Mouse (Mus musculus): ENCODE measurements around the gene Nova1.

The Nova1 gene

GRCm38 (mm10) chr12:46818856-46819347, at the start of gene Nova1:
Gene Nova1 (minus strand): TSS chr12:46818929.
- peak; percentile 43 for DNase-seq

- DNase-seq = peak; percentile 92
Observed at GRCm38 (mm10) chr12:46819348-46820022, 756 bp upstream of the Nova1 start.

- peak; percentile 17 for DNase-seq
Observed at GRCm38 (mm10) chr12:46818021-46818855, 491 bp downstream of the Nova1 start.

- peak; percentile 15 for DNase-seq
Observed at GRCm38 (mm10) chr12:46817211-46817803, 1.4 kb downstream of the Nova1 start.

DNA sequence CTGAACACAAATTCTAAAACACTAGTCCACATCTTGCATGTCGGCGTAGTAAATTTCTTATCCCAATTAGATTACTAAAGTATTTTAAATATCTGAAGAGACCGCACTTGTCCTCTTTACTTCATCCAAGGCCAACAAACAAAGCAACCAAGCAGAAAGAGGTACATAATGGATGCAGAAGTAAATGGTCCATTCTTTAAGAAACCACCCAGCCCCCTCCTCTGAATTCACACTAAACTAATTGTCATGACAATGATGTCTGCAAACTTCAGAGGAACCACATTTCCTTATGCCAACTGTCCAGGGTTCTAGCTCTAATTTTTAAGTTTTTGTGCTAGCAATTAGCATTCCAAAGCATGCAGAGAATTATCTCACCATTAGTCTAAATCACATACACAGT, 2.4 kb downstream of the Nova1 start:
- DNase-seq = no peak

DNA sequence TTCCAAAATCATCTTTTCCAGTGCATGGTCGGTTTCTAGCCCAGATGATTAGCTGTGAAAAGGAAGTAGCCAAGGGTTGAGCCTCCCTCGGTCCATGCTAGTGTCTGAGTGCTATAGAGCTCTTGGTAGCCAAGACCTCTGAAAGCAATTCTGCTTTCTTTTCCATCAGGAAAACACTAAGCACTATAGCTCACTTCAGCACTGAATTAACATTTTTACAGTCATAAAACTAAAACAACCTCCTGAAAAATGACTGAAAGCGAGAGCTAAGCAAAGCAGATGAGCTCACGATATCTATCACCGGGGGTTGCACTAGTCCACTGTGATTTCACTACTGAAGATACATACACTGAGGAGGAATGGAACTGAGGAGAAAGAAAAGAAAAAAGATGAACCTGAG, 3.0 kb downstream of the Nova1 start:
- DNase-seq = no peak

DNA sequence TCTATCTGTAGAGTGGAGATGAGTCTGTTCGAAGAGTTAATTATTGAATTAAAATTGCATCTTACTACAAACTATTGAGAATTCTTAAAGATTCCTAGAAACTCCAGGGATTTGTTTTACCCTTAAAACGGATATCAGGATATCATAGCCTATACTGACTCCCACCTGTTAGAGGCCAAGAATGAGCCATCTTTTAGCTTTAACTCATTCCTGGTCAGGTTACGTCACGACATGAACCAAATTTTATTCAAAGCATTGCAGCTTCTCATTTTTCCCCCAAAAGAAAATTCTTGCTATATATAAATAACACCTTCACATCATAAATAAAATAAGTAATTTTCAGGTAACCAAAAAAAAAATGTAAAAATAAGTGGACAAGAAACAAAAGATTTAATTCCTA, 3.9 kb downstream of the Nova1 start:
- no peak for DNase-seq

DNA sequence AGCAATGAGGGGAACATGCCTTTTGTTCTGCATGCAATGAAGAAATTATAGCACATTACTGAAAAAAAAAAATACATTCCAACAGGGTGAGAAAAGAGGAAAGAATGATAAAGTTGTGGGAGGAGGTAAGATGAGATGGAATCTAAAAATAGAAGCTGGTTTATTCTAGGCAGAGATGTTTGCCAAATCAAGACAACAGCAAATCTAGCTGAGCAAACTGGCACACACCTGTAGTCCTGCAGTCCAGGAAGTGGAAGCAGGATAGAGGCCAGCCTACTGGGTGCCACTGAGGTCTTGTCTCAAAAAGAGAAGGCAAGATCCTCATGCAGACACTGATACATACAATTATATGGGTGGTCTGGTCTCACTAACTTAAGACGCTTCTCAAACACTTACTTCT, 17.4 kb downstream of the Nova1 start:
- DNase-seq = no peak

DNA sequence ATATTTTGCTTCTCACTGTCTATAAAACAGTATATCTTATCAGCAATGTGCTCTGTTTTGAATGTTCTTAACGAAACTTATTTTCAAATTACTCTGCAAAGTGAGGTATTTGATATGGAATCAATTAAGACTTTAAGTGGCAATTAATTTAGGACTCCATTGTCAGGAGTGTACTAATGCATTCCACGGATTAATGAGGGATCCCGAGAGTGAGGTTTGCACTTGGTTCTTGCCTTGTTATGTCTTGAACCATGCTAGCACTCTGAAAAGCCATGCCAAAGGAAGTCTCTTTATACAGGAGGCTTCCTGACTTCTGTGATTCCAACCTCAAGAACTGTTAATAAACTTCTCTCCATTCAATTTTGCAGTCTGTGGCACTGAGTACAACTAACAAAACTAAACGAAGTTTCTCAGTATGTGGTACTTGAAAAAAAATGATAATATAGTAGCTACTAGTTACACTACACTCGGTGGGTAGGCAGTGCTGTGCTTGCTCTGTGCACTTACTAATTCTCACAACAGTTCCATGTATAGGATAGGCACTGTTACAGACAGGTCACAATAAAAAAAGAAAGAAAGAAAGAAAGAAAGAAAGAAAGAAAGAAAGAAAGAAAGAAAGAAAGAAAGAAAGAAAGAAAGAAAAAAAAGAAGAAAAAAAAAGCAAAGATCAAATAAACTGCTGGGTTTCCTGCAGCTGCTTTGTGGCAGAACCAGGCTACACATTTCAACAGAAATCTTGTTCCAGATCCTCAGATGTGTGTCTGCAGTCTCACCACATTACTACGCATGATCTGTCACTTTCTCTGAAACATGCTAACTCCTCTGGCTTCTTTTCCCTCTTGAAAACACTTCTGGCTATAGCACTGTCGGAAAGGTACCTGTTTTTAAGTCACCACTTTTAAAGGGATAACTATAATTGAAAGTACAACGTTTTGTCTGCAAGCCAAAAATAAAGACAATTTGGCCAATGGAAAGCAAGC, 36.1 kb downstream of the Nova1 start:
- DNase-seq = no peak

DNA sequence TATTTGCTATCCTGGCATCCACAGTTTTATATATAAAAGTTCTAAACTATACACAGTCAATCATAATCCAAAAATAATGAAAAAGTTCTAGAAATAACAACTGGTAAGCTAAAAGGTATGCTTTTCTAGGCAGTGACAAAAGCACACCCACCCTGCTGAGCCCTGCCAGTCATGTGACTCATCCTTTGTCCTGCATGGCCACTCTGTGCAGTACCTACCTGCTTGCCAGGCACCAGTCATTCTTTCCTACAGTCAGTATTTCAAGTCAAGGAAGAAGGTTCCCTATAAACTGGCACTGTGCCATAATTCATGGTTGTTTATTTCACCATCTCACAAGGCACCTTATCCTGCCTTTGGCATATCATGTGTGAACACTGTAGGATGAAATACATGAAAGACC, 37.2 kb downstream of the Nova1 start:
- DNase-seq = no peak

DNA sequence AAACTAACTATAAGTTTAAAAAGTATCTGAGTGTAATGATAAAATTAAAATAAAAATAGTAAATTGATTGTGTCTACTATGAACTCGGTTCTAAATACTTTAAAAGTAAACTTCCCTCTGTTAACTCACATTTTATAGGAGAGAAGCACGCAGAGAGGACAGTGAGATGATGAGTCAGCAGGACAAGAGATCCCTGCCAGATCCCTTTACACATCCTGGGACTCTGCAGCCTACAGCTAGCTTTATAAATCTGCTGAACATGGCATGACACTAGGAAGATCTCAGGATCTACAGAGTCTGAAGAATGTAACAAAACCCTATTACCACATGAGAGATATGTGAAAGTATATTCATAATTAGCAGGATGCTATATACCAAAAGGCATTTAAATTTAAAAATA, 37.7 kb downstream of the Nova1 start:
- no peak for DNase-seq

- peak; percentile 34 for DNase-seq
Observed at GRCm38 (mm10) chr12:46759450-46759849, 59.3 kb downstream of the Nova1 start.

GRCm38 (mm10) chr12:46754325-46754848, 64.3 kb downstream of the Nova1 start:
- no peak for DNase-seq

DNA sequence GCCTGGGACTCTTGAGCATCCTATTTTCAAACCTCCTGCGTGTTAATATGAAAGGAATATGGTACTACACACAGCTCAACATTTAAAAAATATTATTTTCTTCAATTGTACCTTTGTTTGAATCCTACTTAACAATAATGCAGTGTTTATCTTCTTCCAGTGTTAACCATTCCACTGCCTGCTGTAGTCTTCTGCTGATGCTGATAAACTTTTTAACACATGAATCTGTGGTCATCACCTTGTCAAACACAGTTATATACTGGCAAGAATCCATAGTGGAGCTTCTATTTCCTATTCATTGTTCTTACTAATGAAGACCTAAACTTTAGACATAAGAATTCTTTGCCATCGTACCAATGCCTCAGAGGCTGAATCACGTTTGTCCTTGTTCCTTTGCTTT, 65.6 kb downstream of the Nova1 start:
- DNase-seq = no peak

DNA sequence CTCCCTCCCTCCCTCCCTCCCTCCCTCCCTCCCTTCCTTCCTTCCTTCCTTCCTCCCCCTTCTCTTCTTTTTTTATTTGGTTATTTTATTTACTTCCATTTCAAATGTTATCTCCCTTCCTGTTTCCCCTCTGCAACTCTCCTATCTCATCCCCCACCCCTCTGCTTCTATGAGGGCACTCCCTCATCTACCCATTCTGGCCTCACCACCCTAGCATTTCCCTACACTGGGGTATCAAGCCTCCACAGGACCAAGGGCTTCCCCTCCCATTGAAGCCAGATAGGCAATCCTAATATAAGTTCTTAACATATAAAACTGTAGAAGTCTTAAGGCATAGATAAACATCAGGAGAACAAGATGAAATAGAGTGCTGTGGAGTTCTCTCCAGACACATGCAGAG, 85.5 kb downstream of the Nova1 start:
- DNase-seq = no peak

DNA sequence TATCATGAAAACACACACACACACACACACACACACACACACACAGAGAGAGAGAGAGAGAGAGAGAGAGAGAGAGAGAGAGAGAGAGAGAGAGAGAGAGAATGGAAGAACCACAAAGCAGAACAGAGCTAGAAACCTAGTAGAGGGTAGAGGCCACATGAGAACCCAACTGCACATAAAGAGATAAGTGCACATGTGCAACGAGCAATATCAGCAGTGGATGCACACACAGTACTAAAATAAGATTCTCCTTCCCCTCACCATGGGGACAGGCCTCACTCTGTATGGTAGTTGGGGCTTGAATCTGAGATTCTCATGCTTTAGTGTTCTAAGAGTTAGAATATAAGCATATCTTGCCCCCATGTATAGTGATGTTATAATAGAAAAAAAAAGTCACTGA, 86.8 kb downstream of the Nova1 start:
- no peak for DNase-seq

- no peak for DNase-seq
Observed at GRCm38 (mm10) chr12:46721914-46722313, 96.8 kb downstream of the Nova1 start.

- no peak for DNase-seq
Observed at GRCm38 (mm10) chr12:46719076-46719475, 99.7 kb downstream of the Nova1 start.

DNA sequence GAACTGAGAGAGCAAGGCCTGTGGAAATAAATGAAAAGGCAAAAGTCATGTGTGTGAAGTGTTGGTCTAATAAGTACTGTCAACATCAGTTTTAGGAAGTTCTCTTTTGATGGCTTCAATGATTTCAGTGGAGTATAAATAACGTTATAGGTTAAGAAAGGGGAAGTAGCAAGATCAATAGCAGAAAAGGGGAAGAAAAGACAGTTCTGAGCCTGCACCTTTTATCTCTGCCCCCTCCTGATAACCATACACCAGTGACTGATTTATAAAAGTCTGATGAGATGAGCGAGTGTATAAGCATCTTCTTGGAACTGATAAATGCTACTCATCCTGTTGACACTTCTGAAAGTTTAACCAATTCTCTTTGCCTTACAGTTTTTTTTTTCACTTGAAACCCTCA, 108.6 kb downstream of the Nova1 start:
- no peak for DNase-seq

DNA sequence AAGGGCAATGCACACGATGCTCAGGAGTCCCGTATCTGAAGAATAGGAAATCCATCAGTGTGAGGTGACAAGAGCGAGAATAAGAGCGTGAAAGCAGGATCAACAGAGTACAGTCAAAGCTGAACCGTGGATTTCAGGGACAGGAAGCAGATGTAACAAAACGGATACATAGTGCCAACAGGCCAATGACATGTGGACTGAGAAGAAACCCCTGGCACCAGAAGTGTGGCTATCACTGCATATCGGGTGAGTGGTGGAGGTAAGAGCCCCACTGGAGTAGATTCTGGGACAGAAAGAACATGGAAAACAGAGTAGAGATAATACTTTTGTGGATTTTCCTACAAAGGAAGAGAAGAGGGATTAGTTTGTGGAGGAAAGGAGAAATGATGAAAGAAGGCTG, 109.3 kb downstream of the Nova1 start:
- DNase-seq = no peak

- no peak for DNase-seq
Observed at GRCm38 (mm10) chr12:46700202-46700601, 118.5 kb downstream of the Nova1 start.

DNA sequence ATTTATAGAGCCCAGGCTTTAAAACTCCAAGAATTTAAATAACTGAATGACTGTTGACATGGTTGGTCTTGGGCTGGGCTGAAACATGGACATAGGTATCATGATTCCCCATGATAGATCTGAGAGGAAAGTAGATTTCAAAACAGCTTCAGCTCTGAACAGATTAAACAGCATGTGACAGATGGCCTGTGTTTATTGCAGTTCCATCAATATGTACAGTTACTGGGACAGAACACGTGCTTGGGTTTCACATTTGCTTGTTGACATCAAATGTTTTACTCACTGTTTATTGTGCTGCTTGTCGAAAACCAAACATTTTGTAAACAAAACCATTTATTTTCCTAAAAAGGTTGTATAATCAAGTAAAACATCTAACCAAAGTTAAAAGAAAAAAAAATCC, 142.4 kb downstream of the Nova1 start:
- DNase-seq = no peak

Data from lung, postnatal 36 days (tissue).